Mouse (Mus musculus): Measurements from ENCODE around the gene Rpl35a.

DNA sequence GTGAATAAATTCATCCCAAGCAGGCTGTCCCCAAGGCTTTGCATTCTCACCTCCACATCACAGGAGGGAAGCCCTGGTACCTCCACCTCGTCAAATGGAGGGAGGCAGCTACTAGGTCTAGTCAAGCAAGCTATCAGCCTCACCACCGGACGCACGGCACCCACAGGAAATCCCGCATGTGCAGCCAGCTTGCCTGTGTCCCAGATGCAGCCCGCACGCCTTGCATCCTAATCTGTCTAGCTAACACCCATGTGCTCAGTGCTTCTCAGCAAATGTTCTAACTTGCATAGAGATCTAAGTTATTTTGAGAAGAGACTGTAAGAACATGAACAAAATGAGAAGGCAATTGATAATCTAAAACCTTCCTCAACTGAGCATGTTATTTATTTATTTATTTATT is 29.9 kb upstream of the Rpl35a start:
- no peak for TF ChIP-seq CTCF (IDR thresholded peaks at IDR 0.05; ENCODE audit: extremely low read depth, insufficient read depth, insufficient read length, insufficient replicate concordance)
- no peak for TF ChIP-seq POLR2A (IDR thresholded peaks at IDR 0.05; ENCODE audit: low read depth, low read length)
